Mouse (Mus musculus) urinary bladder, postnatal 10 days (tissue): ENCODE measurements around the gene Hoxa3.
A peak's percentile ranks its signal among the peaks of the same experiment; 100 is the strongest.

Source experiments
- DNase-seq: peaks from one replicate; pipeline ENCODE4 v3.0.0; 2022; ENCODE audit warnings: low spot score

Hoxa3 gene

GRCm38 (mm10) chr6:52246403-52246803 is 33.3 kb upstream of the Hoxa3 start:
- peak; percentile 11 for DNase-seq

- peak; percentile 21 for DNase-seq
These were observed 32.6 kb upstream of the Hoxa3 start, which contains the start of gene Hoxa11 for GRCm38 (mm10) chr6:52245757-52246142. Hoxa11 (minus strand) TSS chr6:52245810.

- DNase-seq, result peak; percentile 15
These were observed 32.1 kb upstream of the Hoxa3 start for GRCm38 (mm10) chr6:52245040-52245756.

GRCm38 (mm10) chr6:52244471-52245039 is 31.4 kb upstream of the Hoxa3 start:
- DNase-seq, result peak; percentile 8

- peak; percentile 10 for DNase-seq
These were observed 30.6 kb upstream of the Hoxa3 start for GRCm38 (mm10) chr6:52243681-52244121.

GRCm38 (mm10) chr6:52242801-52243332 is 29.7 kb upstream of the Hoxa3 start:
- DNase-seq, result peak; percentile 8

GRCm38 (mm10) chr6:52241001-52241621 is 28.0 kb upstream of the Hoxa3 start:
- peak; percentile 7 for DNase-seq

- peak; percentile 80 for DNase-seq
These were observed 27.4 kb upstream of the Hoxa3 start, which contains the start of gene Hoxa10 for GRCm38 (mm10) chr6:52240389-52241000. Hoxa10 (minus strand) TSS chr6:52240854.

- DNase-seq, result peak; percentile 10
These were observed 26.7 kb upstream of the Hoxa3 start for GRCm38 (mm10) chr6:52239625-52240388.

- DNase-seq, result peak; percentile 8
These were observed 25.8 kb upstream of the Hoxa3 start for GRCm38 (mm10) chr6:52238976-52239375.

- DNase-seq, result peak; percentile 5
These were observed 25.0 kb upstream of the Hoxa3 start for GRCm38 (mm10) chr6:52238155-52238545.

- DNase-seq, result peak; percentile 7
These were observed 24.4 kb upstream of the Hoxa3 start for GRCm38 (mm10) chr6:52237346-52238154.

- DNase-seq, result no peak
These were observed 23.7 kb upstream of the Hoxa3 start for GRCm38 (mm10) chr6:52236806-52237205.

- no peak for DNase-seq
These were observed 22.7 kb upstream of the Hoxa3 start for GRCm38 (mm10) chr6:52235866-52236265.

GRCm38 (mm10) chr6:52235267-52235666 is 22.1 kb upstream of the Hoxa3 start:
- no peak for DNase-seq

GRCm38 (mm10) chr6:52234428-52235140 is 21.4 kb upstream of the Hoxa3 start:
- peak; percentile 31 for DNase-seq

GRCm38 (mm10) chr6:52233546-52234427 is 20.7 kb upstream of the Hoxa3 start:
- DNase-seq, result peak; percentile 62

- DNase-seq, result peak; percentile 9
These were observed 19.9 kb upstream of the Hoxa3 start for GRCm38 (mm10) chr6:52232984-52233545.

- DNase-seq, result peak; percentile 13
These were observed 19.4 kb upstream of the Hoxa3 start for GRCm38 (mm10) chr6:52232568-52232965.
